Mouse (Mus musculus) CH12.LX (cell line): Measurements from ENCODE around the gene H2-M3. TPM values are rescaled to one million over a fixed set of nuclear protein-coding genes. Genes with fewer than 3 reads are reported as not detected.

ENCODE experiments used
- DNase-seq: peaks from one replicate; pipeline ENCODE4 v3.0.0-alpha.2; 2013; ENCODE audit errors: extremely low read depth
- H3K27ac ChIP-seq: 2 replicates; pipeline ENCODE4 v1.5.1; 2012; ENCODE audit warnings: low read depth, mild to moderate bottlenecking, control low read depth, moderate library complexity; ENCODE audit not compliant: insufficient read depth
- H3K27me3 ChIP-seq: replicated peaks from 2 replicates; pipeline ENCODE3; 2012; ENCODE audit warnings: inconsistent platforms
- H3K36me3 ChIP-seq, 2 experiments: replicated peaks in 1 of 2; 2 replicates each; pipeline versions ENCODE3 to v1.6.1; 2012; ENCODE audit warnings: inconsistent platforms in 1 of 2, low read length in 1 of 2, mild to moderate bottlenecking in 1 of 2, mixed read lengths in 1 of 2, moderate library complexity in 1 of 2; ENCODE audit not compliant: control insufficient read depth in 1 of 2, insufficient read depth in 1 of 2
- H3K4me1 ChIP-seq, 2 experiments: 2 replicates each; pipeline ENCODE4 v1.6.1; 2012; ENCODE audit warnings: inconsistent platforms in 1 of 2, moderate library complexity in 1 of 2; ENCODE audit not compliant: insufficient read depth in 2 of 2, control insufficient read depth in 1 of 2
- H3K4me2 ChIP-seq: 2 replicates; pipeline ENCODE4 v1.6.1; 2012; ENCODE audit warnings: low read depth, mild to moderate bottlenecking, control low read depth; ENCODE audit not compliant: poor library complexity, insufficient read depth, severe bottlenecking
- H3K4me3 ChIP-seq, 3 experiments: fragments of 150-350 bp in 1 of 3; sonication (generic) in 1 of 3; replicated peaks in 1 of 3; 2 replicates each; pipeline versions ENCODE3 to v1.5.1; 2011 to 2012; ENCODE audit warnings: low read depth in 2 of 3, low read length in 2 of 3, mild to moderate bottlenecking in 2 of 3, moderate library complexity in 2 of 3, control low read depth in 1 of 3, improper control_type of control experiment in 1 of 3, inconsistent platforms in 1 of 3, mixed read lengths in 1 of 3; ENCODE audit not compliant: poor library complexity in 1 of 3
- H3K79me2 ChIP-seq: replicated peaks from 2 replicates; pipeline ENCODE4 v1.6.1; 2012; ENCODE audit warnings: mild to moderate bottlenecking, moderate library complexity; ENCODE audit not compliant: control insufficient read depth, poor library complexity, insufficient read depth, severe bottlenecking; ENCODE audit errors: extremely low read depth
- H3K9ac ChIP-seq: 2 replicates; pipeline ENCODE4 v1.6.1; 2012; ENCODE audit warnings: low read depth, mild to moderate bottlenecking, control low read depth, moderate library complexity; ENCODE audit not compliant: insufficient read depth
- H3K9me3 ChIP-seq: replicated peaks from 2 replicates; pipeline ENCODE3; 2012; ENCODE audit warnings: low read length, inconsistent platforms, mixed read lengths
- BHLHE40 ChIP-seq: IDR thresholded peaks from 2 replicates; pipeline ENCODE4 v1.6.1; 2011; ENCODE audit warnings: mild to moderate bottlenecking, low read depth, low read length, improper control_type of control experiment
- CHD2 ChIP-seq: IDR thresholded peaks from 2 replicates; pipeline ENCODE4 v1.6.1; 2011; ENCODE audit warnings: low read length, improper control_type of control experiment
- ELF1 ChIP-seq: IDR thresholded peaks from 2 replicates; pipeline ENCODE4 v1.6.1; 2014; ENCODE audit warnings: low read depth, mild to moderate bottlenecking, inconsistent platforms, low read length, improper control_type of control experiment
- EP300 ChIP-seq: IDR thresholded peaks from 2 replicates; pipeline ENCODE4 v1.6.1; 2011; ENCODE audit warnings: low read length, improper control_type of control experiment
- ETS1 ChIP-seq: conservative IDR thresholded peaks from 2 replicates; pipeline ENCODE4 v1.6.1; 2012; ENCODE audit warnings: low read depth, mild to moderate bottlenecking, inconsistent platforms, low read length, improper control_type of control experiment, moderate library complexity
- HCFC1 ChIP-seq: IDR thresholded peaks from 2 replicates; pipeline ENCODE4 v1.6.1; 2012; ENCODE audit warnings: low read depth, mild to moderate bottlenecking, inconsistent platforms, low read length, improper control_type of control experiment
- IRF4 ChIP-seq: IDR thresholded peaks from 2 replicates; pipeline ENCODE4 v1.6.1; 2014; ENCODE audit warnings: low read depth, mild to moderate bottlenecking, inconsistent platforms, low read length, improper control_type of control experiment
- JUND ChIP-seq: conservative IDR thresholded peaks from 2 replicates; pipeline ENCODE4 v1.6.1; 2011; ENCODE audit warnings: low read depth, low read length, improper control_type of control experiment
- KAT2A ChIP-seq: IDR thresholded peaks from 2 replicates; pipeline ENCODE4 v1.6.1; 2012; ENCODE audit warnings: low read length, improper control_type of control experiment, inconsistent platforms; ENCODE audit not compliant: insufficient replicate concordance
- MAX ChIP-seq: IDR thresholded peaks from 2 replicates; pipeline ENCODE4 v1.6.1; 2011; ENCODE audit warnings: low read length, improper control_type of control experiment
- MAZ ChIP-seq: IDR thresholded peaks from 2 replicates; pipeline ENCODE4 v1.6.1; 2012; ENCODE audit warnings: low read depth, mild to moderate bottlenecking, inconsistent platforms, low read length, improper control_type of control experiment, moderate library complexity
- MEF2A ChIP-seq: IDR thresholded peaks from 2 replicates; pipeline ENCODE4 v1.6.1; 2014; ENCODE audit warnings: low read depth, mild to moderate bottlenecking, inconsistent platforms, low read length, improper control_type of control experiment, borderline replicate concordance
- MYC ChIP-seq: IDR thresholded peaks from 2 replicates; pipeline ENCODE4 v1.6.1; 2011; ENCODE audit warnings: low read depth, mild to moderate bottlenecking, improper control_type of control experiment, low read length
- NELFE ChIP-seq: IDR thresholded peaks from 2 replicates; pipeline ENCODE4 v1.6.1; 2011; ENCODE audit warnings: low read depth, low read length, improper control_type of control experiment
- POLR2A ChIP-seq: IDR thresholded peaks from 2 replicates; pipeline ENCODE4 v1.6.1; 2011; ENCODE audit warnings: low read depth, mild to moderate bottlenecking, improper control_type of control experiment, low read length
- POLR2AphosphoS2 ChIP-seq: IDR thresholded peaks from 2 replicates; pipeline ENCODE4 v1.6.1; 2011; ENCODE audit warnings: low read depth, low read length, improper control_type of control experiment
- RCOR1 ChIP-seq: conservative IDR thresholded peaks from 2 replicates; pipeline ENCODE4 v1.6.1; 2012; ENCODE audit warnings: low read depth, mild to moderate bottlenecking, inconsistent platforms, low read length, improper control_type of control experiment
- TBP ChIP-seq: conservative IDR thresholded peaks from 2 replicates; pipeline ENCODE4 v1.6.1; 2011; ENCODE audit warnings: low read depth, low read length, improper control_type of control experiment
- TCF12 ChIP-seq: IDR thresholded peaks from 2 replicates; pipeline ENCODE4 v1.6.1; 2014; ENCODE audit warnings: low read depth, mild to moderate bottlenecking, inconsistent platforms, low read length, improper control_type of control experiment
- UBTF ChIP-seq: IDR thresholded peaks from 2 replicates; pipeline ENCODE4 v1.6.1; 2012; ENCODE audit warnings: low read depth, mild to moderate bottlenecking, inconsistent platforms, low read length, improper control_type of control experiment, moderate library complexity
- ZKSCAN1 ChIP-seq: IDR thresholded peaks from 2 replicates; pipeline ENCODE4 v1.6.1; 2012; ENCODE audit warnings: low read depth, inconsistent platforms, low read length, improper control_type of control experiment, borderline replicate concordance
- ZMIZ1 ChIP-seq: IDR thresholded peaks from 2 replicates; pipeline ENCODE4 v1.6.1; 2012; ENCODE audit warnings: low read depth, mild to moderate bottlenecking, inconsistent platforms, low read length, improper control_type of control experiment
- ZNF384 ChIP-seq: IDR thresholded peaks from 2 replicates; pipeline ENCODE4 v1.6.1; 2012; ENCODE audit warnings: low read depth, low read length, improper control_type of control experiment, inconsistent platforms
- dilution Hi-C: fragments of 300-500 bp; cut with MboI; formaldehyde crosslinking; loops from 2 replicates; pipeline ENCODE4 v1.14.3; 2020; ENCODE audit warnings: low sequenced_read_pairs; ENCODE audit not compliant: extremely low pct_unique_long_range_greater_than_20kb, extremely low pct_ligation_motif_present
- in situ Hi-C: fragments of 300-500 bp; cut with MboI; formaldehyde crosslinking; loops from 3 replicates; pipeline ENCODE4 v1.14.3; 2019; ENCODE audit warnings: low sequenced_read_pairs, low pct_ligation_motif_present, low pct_unique_long_range_greater_than_20kb, mixed read lengths
- polyA plus RNA-seq: library from polyadenylated mRNA; unstranded; fragments of >175 nt; gene quantifications from 2 replicates; pipeline ENCODE4 v1.2.1, GENCODE M21; 2012; ENCODE audit warnings: low read depth; ENCODE audit not compliant: insufficient read length
- total RNA-seq, 2 experiments: library from RNA; depleted of rRNA; stranded (reverse); fragments of 300-350 nt in 1 of 2; fragments of >200 nt in 1 of 2; gene quantifications; 2 replicates each; pipeline ENCODE4 v1.2.3; 2012 to 2014

H2-M3 gene
- total RNA-seq (2012; rRNA removed), result 72.2 and 88.6 TPM in 2 replicates
- 71.7 and 72.8 TPM in 2 replicates for total RNA-seq (2014; rRNA removed)
- 46.1 and 49.0 TPM in 2 replicates for polyA plus RNA-seq

- peaks cover 6 to 38% of the 10 kb centered on the region in 2 experiments for H3K4me1 ChIP-seq
- peak within 1 kb of the TSS; percentile 76 to 90 (median 80) for H3K4me3 ChIP-seq
- H3K9ac ChIP-seq, result peak within 1 kb of the TSS; percentile 82
- peak; percentile 95 for DNase-seq
- H3K9me3 ChIP-seq, result no peaks in the 10 kb centered on the region
- H3K36me3 ChIP-seq, result peaks cover 21 to 38% of the 10 kb centered on the region in 2 experiments
- no peaks in the 10 kb centered on the region for H3K27me3 ChIP-seq
- peak within 1 kb of the TSS; percentile 86 for H3K27ac ChIP-seq
- H3K79me2 ChIP-seq, result peaks cover 27% of the 10 kb centered on the region
- in situ Hi-C loops (no loop called here), dilution Hi-C loops (no loop called here)
- peak within 1 kb of the TSS; percentile 60 for H3K4me2 ChIP-seq
- peak; percentile 58; the same call in 1 of the 2 replicates for TF ChIP-seq POLR2AphosphoS2
- no peak for TF ChIP-seq UBTF
- peak; percentile 50 for TF ChIP-seq POLR2A
- peak; percentile 39; the same call in 1 of the 2 replicates for TF ChIP-seq JUND
- TF ChIP-seq EP300, result peak; percentile 65; the same call in 1 of the 2 replicates
- peak; percentile 21 for TF ChIP-seq BHLHE40
- no peak for TF ChIP-seq MAZ
- 0 out of 2 replicates have a peak, but pooled peaks have one; percentile 25 for TF ChIP-seq ZMIZ1
- peak; percentile 39; the same call in 1 of the 2 replicates for TF ChIP-seq ELF1
- TF ChIP-seq MEF2A, result peak; percentile 34; the same call in 1 of the 2 replicates
- peak; percentile 31; the same call in 1 of the 2 replicates for TF ChIP-seq NELFE
- TF ChIP-seq TCF12, result peak; percentile 59; the same call in 1 of the 2 replicates
- TF ChIP-seq TBP, result peak; percentile 61; the same call in 1 of the 2 replicates
- peak; percentile 21; the same call in 1 of the 2 replicates for TF ChIP-seq HCFC1
- TF ChIP-seq MAX, result peak; percentile 83
- no peak; the same call in none of the 2 replicates for TF ChIP-seq MYC
- peak; percentile 98 for TF ChIP-seq CHD2
- no peak; the same call in 1 of the 2 replicates for TF ChIP-seq ZKSCAN1
- TF ChIP-seq RCOR1, result 0 out of 2 replicates have a peak, but pooled peaks have one; percentile 43
- no peak for TF ChIP-seq KAT2A
- no peak for TF ChIP-seq ZNF384
- peak; percentile 95 for TF ChIP-seq IRF4
- peak; percentile 67 for TF ChIP-seq ETS1
- TF ChIP-seq, all 38 proteins: peak for 17
Observed at GRCm38 (mm10) chr17:37270058-37270701, at the start of gene H2-M3. H2-M3 (plus strand) TSS chr17:37270220.
